Mouse (Mus musculus): ENCODE measurements around the gene Mphosph6.

Mphosph6 gene

GRCm38 (mm10) chr8:117768971-117769370, 32.8 kb downstream of the Mphosph6 start:
- no peak for DNase-seq

DNA sequence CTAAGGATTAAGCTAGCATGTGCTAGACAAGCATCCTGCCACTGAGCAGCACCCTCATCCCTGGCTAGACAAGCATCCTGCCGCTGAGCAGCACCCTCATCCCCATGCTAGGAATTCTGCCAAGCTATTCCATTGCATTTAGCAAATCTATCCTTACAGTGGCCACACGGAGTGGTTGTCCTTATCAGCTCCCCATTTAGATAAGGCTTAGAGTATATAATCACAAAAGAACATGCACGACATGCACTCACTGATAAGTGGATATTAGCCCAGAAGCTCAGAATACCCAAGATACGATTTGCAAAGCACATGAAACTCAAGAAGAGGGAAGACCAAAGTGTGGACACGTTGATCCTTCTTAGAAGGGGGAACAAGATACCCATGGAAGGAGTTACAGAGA, 35.8 kb downstream of the Mphosph6 start:
- DNase-seq, result no peak

DNA sequence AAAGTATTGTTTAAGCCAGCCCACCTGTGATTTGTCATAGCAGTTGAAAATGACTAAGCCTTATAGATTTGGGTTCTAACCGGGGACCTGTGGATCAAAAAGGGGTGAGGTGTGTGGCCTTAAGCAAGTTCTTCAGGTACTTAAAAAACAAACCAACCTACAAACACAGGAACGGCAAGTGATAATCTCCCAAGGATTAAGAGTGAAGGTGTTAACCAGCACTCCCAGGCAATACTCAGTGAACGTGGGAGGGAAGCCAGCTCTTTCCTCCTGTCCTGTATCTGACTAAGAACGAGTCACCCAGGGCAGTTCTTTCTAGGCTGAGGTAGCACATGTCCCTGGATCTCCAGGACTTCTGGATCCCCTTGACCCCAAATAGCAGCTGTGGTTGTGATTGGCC, 37.1 kb downstream of the Mphosph6 start:
- DNase-seq, result no peak

DNA sequence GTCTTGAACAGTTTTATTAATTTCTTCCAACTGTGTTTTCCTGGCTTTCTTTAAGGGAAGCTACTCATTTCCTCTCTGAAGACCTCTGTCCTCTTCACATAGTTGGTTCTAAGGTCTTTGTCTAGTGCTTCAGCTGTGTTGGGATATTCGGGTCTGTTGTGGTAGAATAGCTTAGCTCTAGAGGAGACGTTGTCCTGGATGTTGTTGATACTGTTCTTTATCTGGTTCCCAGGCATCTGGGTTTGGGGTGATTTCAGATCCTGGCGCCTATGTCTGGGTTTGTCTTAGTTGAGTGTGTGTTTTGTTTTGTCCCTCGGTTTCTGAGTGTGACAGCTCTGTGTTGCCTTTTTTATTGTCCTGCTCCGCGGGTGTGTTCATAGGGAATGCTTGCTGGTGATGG, 39.0 kb downstream of the Mphosph6 start:
- no peak for DNase-seq

DNA sequence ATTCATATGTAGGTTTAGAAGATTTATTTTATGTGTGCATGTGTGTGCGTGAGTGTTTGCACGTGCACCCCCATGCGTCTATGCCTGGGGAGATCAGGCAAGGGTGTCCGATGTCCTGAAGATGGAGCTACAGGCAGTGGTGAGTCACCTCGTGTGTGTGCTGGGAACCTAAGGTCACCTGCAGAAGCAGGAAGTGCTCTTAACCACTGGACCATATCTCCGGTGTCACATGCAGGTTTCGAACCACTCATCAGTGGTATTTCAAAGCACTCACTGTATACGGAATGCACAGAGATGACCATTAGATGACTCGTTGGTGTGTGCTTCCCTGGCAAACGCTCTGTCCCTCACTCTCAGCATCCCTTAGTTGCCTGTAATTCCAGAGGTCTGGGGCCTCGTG, 43.8 kb downstream of the Mphosph6 start:
- no peak for DNase-seq

GRCm38 (mm10) chr8:117749436-117749835, 52.3 kb downstream of the Mphosph6 start:
- DNase-seq, result no peak

GRCm38 (mm10) chr8:117747886-117748730, 53.6 kb downstream of the Mphosph6 start:
- DNase-seq, result no peak

DNA sequence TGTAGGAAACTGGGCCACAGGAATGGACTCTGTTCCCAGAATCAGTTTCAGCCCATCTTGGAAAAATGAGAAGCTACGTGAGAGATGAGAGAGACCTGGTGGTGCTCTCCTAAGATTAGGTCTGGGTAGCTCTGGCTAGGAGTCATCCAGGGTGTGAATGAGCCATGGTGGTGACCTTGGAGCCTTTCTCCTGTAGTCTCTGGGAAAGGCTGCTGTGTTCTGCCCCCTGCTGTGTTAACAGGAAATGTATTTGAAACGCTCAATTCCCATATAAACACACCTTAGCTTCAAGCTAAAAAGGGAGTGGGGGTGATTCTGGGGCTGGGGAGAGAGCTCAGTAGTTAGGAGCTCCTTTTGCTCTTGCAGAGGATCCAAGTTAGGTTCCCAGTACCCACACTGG, 54.3 kb downstream of the Mphosph6 start:
- DNase-seq, result peak in 1 of 2 experiments; percentile 23

DNA sequence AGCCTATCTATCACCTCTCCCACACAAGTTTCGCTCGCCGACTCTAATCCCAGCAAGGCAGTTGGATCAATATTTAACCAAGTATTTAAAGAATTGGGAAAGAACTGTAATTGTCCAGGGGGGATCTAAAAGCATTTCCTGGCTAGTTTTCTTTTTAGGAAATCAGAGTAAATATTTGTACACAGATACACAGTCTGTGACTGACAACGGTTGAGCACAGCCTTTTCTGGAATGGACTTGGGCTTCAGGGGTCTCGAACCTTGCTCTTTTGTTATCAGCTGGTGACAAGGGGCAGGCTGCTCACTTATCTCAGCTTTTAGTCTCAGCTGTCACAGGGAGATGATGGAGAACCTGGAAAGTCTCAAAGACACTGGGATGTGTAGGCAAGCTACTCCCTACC, 55.1 kb downstream of the Mphosph6 start:
- DNase-seq, result no peak

DNA sequence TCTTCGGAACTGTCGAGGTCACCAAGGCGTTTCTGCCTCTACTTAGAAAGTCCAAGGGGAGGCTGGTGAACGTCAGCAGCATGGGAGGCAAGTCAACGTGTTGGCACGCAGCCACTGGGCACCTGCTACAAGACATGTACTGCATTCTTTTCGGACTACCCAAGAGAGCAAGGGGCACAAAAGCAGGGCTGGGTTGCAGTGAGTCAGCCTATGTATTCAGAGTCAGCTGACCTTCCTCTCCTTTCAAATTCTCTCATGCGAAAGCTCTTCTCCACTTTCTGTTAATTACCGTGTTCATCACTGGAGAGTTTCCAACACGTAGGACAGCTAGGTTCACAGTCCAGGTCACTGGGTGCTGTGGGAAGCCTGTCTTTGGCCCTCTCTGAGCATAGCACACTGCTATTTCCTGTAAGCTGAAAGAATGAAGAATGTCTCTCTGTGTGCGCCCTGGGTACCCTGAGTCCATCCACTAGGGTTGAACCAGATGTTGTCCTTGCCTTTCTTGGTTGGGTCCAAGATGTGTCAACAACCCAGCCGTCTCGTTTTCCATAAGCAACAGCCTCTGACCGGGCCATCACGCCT, 59.2 kb downstream of the Mphosph6 start:
- peak; percentile 82 for DNase-seq
